Mouse (Mus musculus) limb, embryonic 13.5 days (tissue): ENCODE data around the gene Mrpl53. TPM values are rescaled to one million over a fixed set of nuclear protein-coding genes. Genes with fewer than 3 reads are reported as not detected.

Experiments
- microRNA counts: library from miRNA; unstranded; fragments of <30 nt; microRNA quantifications from one replicate; lab custom pipeline; 2016
- microRNA-seq: library from miRNA; unstranded; fragments of <30 nt; microRNA quantifications from one replicate; pipeline ENCODE4, GENCODE M21; 2016
- polyA plus RNA-seq: library from polyadenylated mRNA; unstranded; fragments of >200 nt; fragmentation: Nextera tagmentation; extraction: Ambion mirVana; gene quantifications from 2 replicates; pipeline ENCODE4 v1.2.1, GENCODE M21; 2015

The Mrpl53 gene
- polyA plus RNA-seq, 1 experiment from 2014 or later = 138 TPM

MicroRNAs within 50 kb of the gene (microRNA counts, 519-probe panel; counts per million panel counts)
- microRNA mmu-miR-3470a+mmu-miR-3470b (lab: Ali Mortazavi, UCI) = not detected

Small RNAs within 50 kb of the gene (microRNA-seq; reads per million reads assigned to microRNA genes)
- gene Mir3470a = not detected

Other genes starting within 250 kb of the Mrpl53 start
- gene Sema4f, start 169.3 kb upstream of the Mrpl53 start, polyA plus RNA-seq = 3.1 and 4.5 TPM in 2 replicates
- 0.34 and 0.65 TPM in 2 replicates for gene M1ap, start 162.1 kb upstream of the Mrpl53 start, polyA plus RNA-seq
- gene Dok1, start 75.6 kb upstream of the Mrpl53 start, polyA plus RNA-seq = 16.2 and 16.5 TPM in 2 replicates
- gene Loxl3, start 74.9 kb upstream of the Mrpl53 start, polyA plus RNA-seq = 34.4 and 36.3 TPM in 2 replicates
- 168 and 181 TPM in 2 replicates for gene Aup1, start 54.5 kb upstream of the Mrpl53 start, polyA plus RNA-seq
- 78.4 and 82.4 TPM in 2 replicates for gene Htra2, start 53.8 kb upstream of the Mrpl53 start, polyA plus RNA-seq
- gene Dqx1, start 51.2 kb upstream of the Mrpl53 start, polyA plus RNA-seq = 0.64 and 0.87 TPM in 2 replicates
- not detected in 2 replicates for gene Tlx2, start 38.7 kb upstream of the Mrpl53 start, polyA plus RNA-seq
- 40.3 and 41.3 TPM in 2 replicates for gene Pcgf1, start 31.2 kb upstream of the Mrpl53 start, polyA plus RNA-seq
- gene Lbx2, start 22.7 kb upstream of the Mrpl53 start, polyA plus RNA-seq = 0.81 and 0.91 TPM in 2 replicates
- 1.6 and 3.6 TPM in 2 replicates for gene Ccdc142, start 7.4 kb upstream of the Mrpl53 start, polyA plus RNA-seq
- gene Gm42688, start 7.4 kb upstream of the Mrpl53 start, polyA plus RNA-seq = 2.8 and 3.1 TPM in 2 replicates
- 42.7 and 45.4 TPM in 2 replicates for gene Mogs, start 6.5 kb downstream of the Mrpl53 start, polyA plus RNA-seq
- 161 and 169 TPM in 2 replicates for gene Wbp1, start 12.5 kb downstream of the Mrpl53 start, polyA plus RNA-seq
- 12.4 and 12.8 TPM in 2 replicates for gene Ino80b, start 16.4 kb downstream of the Mrpl53 start, polyA plus RNA-seq
- gene Rtkn, start 26.4 kb downstream of the Mrpl53 start, polyA plus RNA-seq = 64.7 and 74.1 TPM in 2 replicates
- gene Wdr54, start 47.4 kb downstream of the Mrpl53 start, polyA plus RNA-seq = 6.9 and 7.4 TPM in 2 replicates
- 3.7 and 3.8 TPM in 2 replicates for gene 1700003E16Rik, start 47.4 kb downstream of the Mrpl53 start, polyA plus RNA-seq
- 88.9 and 90.3 TPM in 2 replicates for gene Dctn1, start 56.9 kb downstream of the Mrpl53 start, polyA plus RNA-seq
- 0.10 and 0.20 TPM in 2 replicates for gene Slc4a5, start 110.8 kb downstream of the Mrpl53 start, polyA plus RNA-seq
- gene Mthfd2, start 216.9 kb downstream of the Mrpl53 start, polyA plus RNA-seq = 40.5 and 40.8 TPM in 2 replicates
- gene Mob1a, start 217.0 kb downstream of the Mrpl53 start, polyA plus RNA-seq = 59.0 and 65.9 TPM in 2 replicates
- 117 and 128 TPM in 2 replicates for gene Bola3, start 240.1 kb downstream of the Mrpl53 start, polyA plus RNA-seq